Mouse (Mus musculus) B cell, adult 62 days (primary cell): Measurements from ENCODE around the gene Cyp2s1. TPM values are rescaled to one million over a fixed set of nuclear protein-coding genes. Genes with fewer than 3 reads are reported as not detected.

Experiments
- total RNA-seq: library from RNA; stranded (reverse); gene quantifications from 4 replicates; pipeline ENCODE4 v1.2.4, GENCODE M21; 2023

Cyp2s1 gene
- 0.20 TPM in 1 of 4 replicates, not detected in the others for total RNA-seq

DNA sequence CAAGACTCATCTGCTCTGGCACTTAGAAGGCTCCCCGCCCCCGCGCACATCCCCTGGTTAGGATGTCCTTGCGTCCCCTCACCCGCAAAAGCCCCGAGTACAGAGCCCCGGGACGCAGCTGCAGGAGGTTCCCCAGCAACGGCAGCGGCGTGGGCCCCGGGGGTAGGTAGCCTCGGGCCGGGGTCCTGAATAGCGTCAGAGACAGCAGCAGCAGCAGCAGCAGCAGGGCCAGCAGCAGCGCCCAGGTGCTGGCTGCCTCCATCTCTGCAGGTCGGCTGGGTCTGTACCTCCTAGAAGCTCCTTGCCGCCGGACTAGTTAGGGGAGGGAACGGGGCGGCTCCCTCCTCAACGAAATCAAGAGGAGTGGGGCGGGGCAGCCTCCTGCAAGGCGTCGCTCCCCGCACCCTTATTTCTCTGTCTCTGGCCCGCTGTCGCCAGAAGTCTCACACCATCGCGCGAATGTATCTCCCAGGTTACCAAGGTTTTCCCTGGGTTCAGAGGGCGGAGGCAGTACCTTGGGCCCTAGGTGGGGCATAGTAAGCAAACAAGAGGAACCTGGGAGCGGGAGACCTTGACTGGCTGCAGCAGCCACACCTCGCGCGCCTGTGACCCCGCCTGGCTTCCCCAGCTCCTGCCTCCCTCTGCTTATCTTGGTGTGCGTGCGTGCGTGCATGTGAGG, at the start of gene Cyp2s1:
Gene Cyp2s1, minus strand, starts transcription at position 673 of the 679 bp plus-strand sequence.

DNA sequence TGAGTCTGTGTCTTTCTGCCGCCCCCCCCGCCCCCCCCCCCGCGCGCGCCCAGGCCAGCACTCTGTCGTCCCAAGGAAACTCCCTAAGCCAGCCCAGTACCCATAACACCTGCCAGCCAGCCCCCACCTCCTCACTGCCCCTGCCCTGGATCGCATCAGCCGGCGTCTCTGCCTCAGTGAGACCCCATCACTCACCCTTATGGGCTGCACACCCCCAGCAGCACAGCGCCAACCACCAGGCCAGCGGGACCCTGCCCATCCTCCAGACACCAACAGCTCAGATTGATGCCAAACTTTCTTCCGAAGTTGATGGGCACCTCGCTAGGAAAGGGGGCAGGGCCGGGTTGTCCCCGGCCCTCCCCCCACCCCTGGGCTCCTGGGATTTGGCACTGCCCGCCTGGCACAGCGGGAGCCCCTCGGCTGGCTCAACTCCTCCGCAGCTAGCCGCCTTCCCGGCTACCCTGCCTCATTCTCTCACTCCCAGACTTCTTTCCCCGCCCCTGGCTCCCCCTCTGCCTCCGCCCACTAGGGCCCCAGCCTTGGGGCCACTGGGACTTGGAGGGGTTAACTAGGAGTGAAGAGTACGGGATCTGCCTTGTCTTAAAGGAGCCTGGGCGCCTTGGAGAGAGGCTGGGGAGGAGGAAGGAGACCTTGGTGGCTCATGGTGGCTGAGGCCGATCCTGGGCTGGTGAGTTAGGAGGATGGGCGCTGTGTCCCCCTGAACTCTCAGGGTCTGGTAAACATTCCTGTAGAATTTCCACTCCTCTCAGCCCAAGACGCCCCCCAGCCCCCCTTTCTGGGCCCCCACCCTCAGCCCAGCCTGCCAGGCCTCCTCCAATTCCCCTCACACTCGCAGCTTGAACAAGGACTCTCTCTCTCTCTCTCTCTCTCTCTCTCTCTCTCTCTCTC, 28.2 kb downstream of the Cyp2s1 start, which contains the start of gene Axl:
Gene Axl, minus strand, starts transcription at position 486 of the 909 bp plus-strand sequence.

GRCm38 (mm10) chr7:25754738-25755467, 61.8 kb downstream of the Cyp2s1 start, which contains the start of gene Hnrnpul1:
Gene Hnrnpul1, minus strand, starts transcription at chr7:25754757.

Other genes with a start within 250 kb of the Cyp2s1 start
- gene Erich4, start 201.0 kb downstream of the Cyp2s1 start, total RNA-seq: not detected in 4 replicates
- 84.1 to 109 TPM (median 97.4 TPM) in 4 replicates for gene Dmac2, start 197.5 kb downstream of the Cyp2s1 start, total RNA-seq
- gene B3gnt8, start 190.3 kb downstream of the Cyp2s1 start, total RNA-seq: 25.0 to 35.4 TPM (median 32.0 TPM) in 4 replicates
- gene Bckdha, start 157.9 kb downstream of the Cyp2s1 start, total RNA-seq: 38.2 to 60.5 TPM (median 45.8 TPM) in 4 replicates
- 59.4 to 78.7 TPM (median 71.0 TPM) in 4 replicates for gene Exosc5, start 157.7 kb downstream of the Cyp2s1 start, total RNA-seq
- 0.66 to 1.9 TPM in 2 of 4 replicates, not detected in the others for gene Tmem91, start 141.7 kb downstream of the Cyp2s1 start, total RNA-seq
- gene B9d2, start 136.1 kb downstream of the Cyp2s1 start, total RNA-seq: 48.3 to 59.9 TPM (median 52.5 TPM) in 4 replicates
- 295 to 306 TPM (median 301 TPM) in 4 replicates for gene Tgfb1, start 129.9 kb downstream of the Cyp2s1 start, total RNA-seq
- 87.8 to 110 TPM (median 97.9 TPM) in 4 replicates for gene Ccdc97, start 97.8 kb downstream of the Cyp2s1 start, total RNA-seq
- gene Hnrnpul1, start 62.2 kb downstream of the Cyp2s1 start, total RNA-seq: 214 to 224 TPM (median 219 TPM) in 4 replicates
- gene Axl, start 28.2 kb downstream of the Cyp2s1 start, total RNA-seq: 5.7 to 12.4 TPM (median 6.8 TPM) in 4 replicates
- gene Cyp2b10, start 80.7 kb upstream of the Cyp2s1 start, total RNA-seq: not detected in 4 replicates
- gene Cyp2b13, start 244.6 kb upstream of the Cyp2s1 start, total RNA-seq: not detected in 4 replicates